Mouse (Mus musculus) myocyte (in vitro differentiated cells): Measurements from ENCODE around the gene Dapk3. TPM values are rescaled to one million over a fixed set of nuclear protein-coding genes. Genes with fewer than 3 reads are reported as not detected.

ENCODE experiments used
- H3K27me3 ChIP-seq: one replicate; pipeline ENCODE4 v1.6.1; 2011; ENCODE audit not compliant: control insufficient read depth, insufficient read depth, insufficient read length
- H3K36me3 ChIP-seq: one replicate; pipeline ENCODE4 v1.6.1; 2011; ENCODE audit not compliant: control insufficient read depth, insufficient read depth
- H3K4me2 ChIP-seq: one replicate; pipeline ENCODE4 v1.6.1; 2011; ENCODE audit warnings: low read depth, control low read depth
- H3K4me3 ChIP-seq: one replicate; pipeline ENCODE4 v1.5.1; 2011; ENCODE audit warnings: mild to moderate bottlenecking, control low read depth, moderate library complexity
- H3K79me2 ChIP-seq: one replicate; pipeline ENCODE4 v1.6.1; 2011; ENCODE audit not compliant: control insufficient read depth, insufficient read depth
- H3ac ChIP-seq: one replicate; pipeline ENCODE4 v1.6.1; 2011; ENCODE audit not compliant: control insufficient read depth, insufficient read length
- CEBPB ChIP-seq: IDR thresholded peaks from 2 replicates; pipeline ENCODE4 v1.6.1; 2011; ENCODE audit warnings: mild to moderate bottlenecking, moderate library complexity; ENCODE audit not compliant: poor library complexity, insufficient read depth, severe bottlenecking
- E2F4 ChIP-seq: IDR thresholded peaks from one replicate; pipeline ENCODE4 v1.6.1; 2011; ENCODE audit warnings: mild to moderate bottlenecking, control low read depth, moderate library complexity; ENCODE audit not compliant: insufficient read depth
- MAX ChIP-seq: IDR thresholded peaks from one replicate; pipeline ENCODE4 v1.6.1; 2011; ENCODE audit warnings: low read depth, mild to moderate bottlenecking, control low read depth
- MYOD1 ChIP-seq, 3 experiments: IDR thresholded peaks; one replicate each; pipeline ENCODE4 v1.6.1; 2011; ENCODE audit warnings: control low read depth in 2 of 3, low read depth in 2 of 3, mild to moderate bottlenecking in 2 of 3, moderate library complexity in 1 of 3; ENCODE audit not compliant: insufficient read length in 2 of 3, control insufficient read depth in 1 of 3
- MYOG ChIP-seq, 3 experiments: IDR thresholded peaks; one replicate each; pipeline ENCODE4 v1.6.1; 2011; ENCODE audit warnings: control low read depth in 2 of 3, low read depth in 2 of 3, mild to moderate bottlenecking in 2 of 3; ENCODE audit not compliant: insufficient read length in 2 of 3, control insufficient read depth in 1 of 3, insufficient read depth in 1 of 3
- POLR2A ChIP-seq: IDR thresholded peaks from one replicate; pipeline ENCODE4 v1.6.1; 2011; ENCODE audit warnings: low read depth, mild to moderate bottlenecking, control low read depth, moderate library complexity; ENCODE audit not compliant: insufficient read length
- POLR2AphosphoS2 ChIP-seq: IDR thresholded peaks from one replicate; pipeline ENCODE4 v1.6.1; 2011; ENCODE audit warnings: low read depth, control low read depth; ENCODE audit not compliant: insufficient read length
- REST ChIP-seq: IDR thresholded peaks from one replicate; pipeline ENCODE4 v1.6.1; 2011; ENCODE audit warnings: mild to moderate bottlenecking, control low read depth, moderate library complexity; ENCODE audit not compliant: insufficient read depth, insufficient read length
- SRF ChIP-seq: IDR thresholded peaks from one replicate; pipeline ENCODE4 v1.6.1; 2011; ENCODE audit warnings: low read depth; ENCODE audit not compliant: control insufficient read depth, insufficient read length
- TCF12 ChIP-seq: IDR thresholded peaks from one replicate; pipeline ENCODE4 v1.6.1; 2011; ENCODE audit warnings: mild to moderate bottlenecking, control low read depth; ENCODE audit not compliant: poor library complexity, insufficient read depth, severe bottlenecking
- TCF3 ChIP-seq: IDR thresholded peaks from one replicate; pipeline ENCODE4 v1.6.1; 2011; ENCODE audit warnings: low read depth, control low read depth; ENCODE audit not compliant: insufficient read length
- USF1 ChIP-seq: IDR thresholded peaks from one replicate; pipeline ENCODE4 v1.6.1; 2011; ENCODE audit warnings: low read depth, mild to moderate bottlenecking, control low read depth, moderate library complexity
- polyA plus RNA-seq: library from polyadenylated mRNA; unstranded; fragments of >200 nt; fragmentation: generic; extraction: Trizol; gene quantifications from one replicate; pipeline ENCODE4 v1.2.1, GENCODE M21; 2012; ENCODE audit warnings: missing spikeins

Gene Dapk3
- 120 TPM for polyA plus RNA-seq

DNA sequence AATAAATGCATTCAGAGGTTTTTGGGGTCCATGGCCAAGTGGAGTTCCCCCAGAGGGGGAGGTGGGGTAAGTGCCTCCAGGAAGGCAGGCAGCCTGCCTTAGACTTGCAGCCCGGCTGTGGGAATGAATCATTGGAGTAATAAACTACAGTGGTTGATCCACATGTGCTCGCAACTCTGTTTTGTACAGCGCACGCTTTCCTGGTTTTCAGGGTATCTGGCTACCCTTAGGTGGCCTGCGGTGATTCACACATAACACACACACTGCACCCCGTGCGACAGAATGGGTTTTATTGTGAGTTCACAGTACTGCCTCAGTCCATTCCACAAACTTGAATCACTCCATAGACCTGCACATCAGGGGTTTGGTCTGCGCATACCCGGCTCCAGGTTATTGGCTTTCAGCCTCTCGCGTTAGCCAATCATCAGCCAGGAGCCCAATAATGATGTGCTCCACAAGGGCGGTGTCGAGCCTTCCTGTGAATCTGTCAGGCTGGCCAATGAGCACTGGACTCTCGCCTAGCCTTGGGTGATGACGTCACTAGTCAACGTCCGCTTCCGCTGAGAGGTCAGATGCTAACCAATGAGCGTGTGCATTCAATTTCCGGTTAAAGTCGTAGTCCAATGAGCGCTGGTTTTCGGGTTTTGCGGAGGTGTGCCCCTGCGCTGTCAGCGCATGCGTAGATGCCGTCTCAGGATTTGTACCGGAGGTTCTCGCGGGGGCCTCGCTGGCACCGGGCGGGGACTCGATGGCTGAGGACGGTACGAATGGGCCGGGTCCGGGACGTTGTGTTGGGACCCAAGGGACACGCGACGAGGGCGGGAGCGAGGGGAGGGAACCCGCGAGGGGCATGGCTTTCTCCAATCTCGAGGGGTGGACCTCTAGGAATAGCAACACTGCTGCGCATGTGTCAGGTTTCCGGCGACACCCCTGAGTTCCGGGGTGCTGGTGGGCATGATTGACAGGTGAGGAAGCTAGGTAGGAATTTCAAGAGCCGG lies at the start of gene Dapk3:
Gene Dapk3, plus strand, starts transcription at position 670 of the 998 bp plus-strand sequence.
- H3K36me3 ChIP-seq, result peaks cover 41% of the 10 kb centered on the region
- H3K27me3 ChIP-seq, result no peaks in the 10 kb centered on the region
- peak within 1 kb of the TSS; percentile 81 for H3K4me2 ChIP-seq
- H3K79me2 ChIP-seq, result peaks cover 50% of the 10 kb centered on the region
- TF ChIP-seq CEBPB (no peak), USF1 (no peak), TCF3 (no peak), POLR2AphosphoS2 (peak; percentile 99), POLR2A (peak; percentile 84)
- peak within 1 kb of the TSS; percentile 66 for H3K4me3 ChIP-seq
- H3ac ChIP-seq, result peak within 1 kb of the TSS; percentile 30

DNA sequence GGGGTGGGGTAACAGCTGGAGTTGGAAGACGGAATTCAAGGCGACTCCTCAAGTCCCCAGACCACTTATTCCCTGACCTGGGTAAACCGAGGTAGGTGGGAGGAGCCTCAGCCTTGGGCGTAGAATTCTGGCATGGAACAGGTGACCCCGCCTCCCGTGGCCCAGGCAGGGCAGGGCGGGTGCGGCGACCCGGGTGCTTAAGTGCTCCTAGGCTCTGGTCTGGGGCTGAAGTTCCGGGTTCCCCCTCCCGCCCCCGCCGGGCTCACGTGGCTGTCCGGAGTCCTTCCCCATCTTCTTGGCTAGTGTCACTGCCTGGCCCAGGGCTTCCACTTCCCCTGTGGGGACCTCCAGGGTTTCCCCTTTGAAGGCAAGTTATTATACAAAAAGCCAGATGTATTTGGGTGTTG lies 48.6 kb upstream of the Dapk3 start:
- H3ac ChIP-seq, result no peak overlapping the region
- H3K4me2 ChIP-seq, result peak overlapping the region; percentile 85
- TF ChIP-seq POLR2A (no peak), REST (no peak), E2F4 (no peak), POLR2AphosphoS2 (no peak), MYOG (IDR thresholded peaks at IDR 0.05; ENCODE audit: control insufficient read depth in 1 of 3, insufficient read depth in 1 of 3, insufficient read length in 2 of 3, low read depth in 2 of 3) (no peak), TCF12 (no peak), MAX (no peak), SRF (no peak), TCF3 (no peak), CEBPB (no peak), MYOD1 (IDR thresholded peaks at IDR 0.05; ENCODE audit: control insufficient read depth in 1 of 3, insufficient read length in 2 of 3, low read depth in 2 of 3) (no peak), USF1 (no peak)
- no peaks in the 10 kb centered on the region for H3K36me3 ChIP-seq
- H3K79me2 ChIP-seq, result peaks cover 14% of the 10 kb centered on the region
- H3K27me3 ChIP-seq, result no peaks in the 10 kb centered on the region
- H3K4me3 ChIP-seq, result no peak overlapping the region

DNA sequence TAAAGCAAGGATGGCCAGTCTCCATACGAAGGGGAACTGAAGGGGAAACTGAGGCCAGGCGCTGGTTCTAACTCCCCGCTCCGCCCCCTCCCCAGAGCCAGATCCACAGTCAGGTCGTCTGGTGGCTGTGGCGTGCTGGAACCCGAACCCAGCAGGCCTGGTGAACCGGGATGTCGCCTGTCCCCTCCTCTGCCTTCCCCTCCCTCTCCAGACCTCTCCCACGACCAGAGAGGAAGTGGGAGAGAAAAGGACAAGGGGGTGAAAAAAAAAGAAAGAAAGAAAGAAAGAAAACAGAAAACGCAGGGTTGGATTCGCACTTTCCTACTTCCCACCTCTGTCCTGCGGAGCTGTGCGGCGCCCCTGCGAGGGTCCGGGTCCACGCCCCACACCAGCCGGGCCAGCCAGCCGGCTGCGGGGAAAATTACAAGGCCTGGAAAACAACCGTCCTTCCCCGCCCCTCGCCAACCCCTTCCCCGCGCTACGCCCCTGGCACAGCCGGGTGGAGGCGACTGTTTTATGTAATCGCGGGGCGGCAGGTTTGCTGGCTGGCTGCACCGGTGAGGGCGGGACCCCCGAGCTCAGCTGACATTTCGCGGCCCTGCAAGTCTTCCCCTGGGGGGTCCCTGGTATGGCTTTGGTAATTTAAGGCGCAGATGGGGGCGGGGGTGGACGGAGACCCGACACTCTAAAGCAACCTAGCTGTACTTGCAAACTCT lies 47.7 kb upstream of the Dapk3 start, which contains the start of gene Zbtb7a:
Gene Zbtb7a, plus strand, starts transcription at position 255 of the 716 bp plus-strand sequence.
- no peaks in the 10 kb centered on the region for H3K27me3 ChIP-seq
- H3K4me3 ChIP-seq, result peak within 1 kb of the TSS; percentile 94
- H3K36me3 ChIP-seq, result no peaks in the 10 kb centered on the region
- H3K4me2 ChIP-seq, result peak within 1 kb of the TSS; percentile 85
- H3ac ChIP-seq, result peak within 1 kb of the TSS; percentile 73
- TF ChIP-seq USF1 (no peak), MYOD1 (IDR thresholded peaks at IDR 0.05; ENCODE audit: control insufficient read depth in 1 of 3, insufficient read length in 2 of 3, low read depth in 2 of 3) (no peak), POLR2AphosphoS2 (no peak), TCF12 (no peak), POLR2A (no peak), E2F4 (no peak), SRF (no peak), MAX (no peak), REST (no peak), TCF3 (no peak)
- H3K79me2 ChIP-seq, result peaks cover 23% of the 10 kb centered on the region

DNA sequence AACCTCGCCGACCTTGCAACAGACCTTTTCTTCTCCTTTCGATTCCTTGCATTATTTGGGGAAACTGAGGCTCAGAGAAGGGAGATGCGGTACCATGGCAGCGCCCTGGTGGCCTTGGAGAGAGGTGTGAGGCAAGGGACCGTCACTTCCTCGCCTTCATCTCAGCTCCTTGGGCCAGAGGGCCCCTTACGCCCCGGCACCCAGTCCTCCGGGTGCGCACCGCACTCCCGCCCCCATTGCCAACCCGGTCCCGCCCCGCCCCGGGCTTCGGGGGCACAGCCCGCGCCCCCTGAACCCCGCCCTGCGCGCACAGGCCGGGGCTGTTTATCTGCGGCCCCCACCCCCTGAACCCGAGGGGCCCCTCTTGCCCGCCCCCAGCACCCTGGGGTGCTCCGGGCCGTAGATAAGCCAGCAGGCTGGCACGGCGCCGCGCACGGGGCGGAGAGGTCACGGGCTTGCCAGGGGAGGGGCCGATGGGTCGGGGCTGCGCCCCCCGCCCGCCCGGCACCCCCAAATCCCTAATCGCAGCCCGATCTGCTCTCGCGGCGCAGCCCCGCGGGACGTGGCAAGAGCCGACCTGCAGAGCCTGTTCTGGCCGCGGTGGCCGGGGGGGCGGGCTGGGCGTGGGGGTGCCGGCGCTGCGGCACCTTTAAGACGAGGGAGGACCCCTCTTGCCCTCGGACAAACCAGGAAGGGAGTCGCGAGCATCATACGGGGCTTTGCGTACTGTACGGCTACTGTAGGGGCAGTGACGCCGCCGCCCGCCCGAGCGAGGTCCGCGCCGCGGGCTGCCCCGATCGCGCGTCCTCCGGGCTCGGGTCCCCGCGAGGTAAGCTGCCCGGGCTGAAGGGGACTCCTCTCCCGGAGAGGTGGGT lies 46.7 kb upstream of the Dapk3 start:
- H3ac ChIP-seq, result peak overlapping the region; percentile 73
- peaks cover 33% of the 10 kb centered on the region for H3K79me2 ChIP-seq
- peak overlapping the region; percentile 94 for H3K4me3 ChIP-seq
- peak overlapping the region; percentile 85 for H3K4me2 ChIP-seq
- TF ChIP-seq MAX (no peak), MYOG (IDR thresholded peaks at IDR 0.05; ENCODE audit: control insufficient read depth in 1 of 3, insufficient read depth in 1 of 3, insufficient read length in 2 of 3, low read depth in 2 of 3) (no peak), POLR2A (peak; percentile 79), REST (no peak), E2F4 (no peak), TCF12 (no peak), POLR2AphosphoS2 (peak; percentile 76)
- no peaks in the 10 kb centered on the region for H3K36me3 ChIP-seq
- no peaks in the 10 kb centered on the region for H3K27me3 ChIP-seq
